Mouse (Mus musculus) Patski (cell line): Measurements from ENCODE around the gene Clmn. TPM values are rescaled to one million over a fixed set of nuclear protein-coding genes. Genes with fewer than 3 reads are reported as not detected.

Experiments
- ATAC-seq: fragments of 100-300 bp; one replicate; pipeline ENCODE4 v1.8.0; 2021
- CTCF ChIA-PET: fragments of 350-600 bp; sonication (Branson Sonifier 250); formaldehyde crosslinking; loops from one replicate; lab custom pipeline; 2022; ENCODE audit warnings: inconsistent platforms; lab: Charles Lee
- POLR2A ChIA-PET: fragments of 350-600 bp; sonication (Branson Sonifier 250); formaldehyde crosslinking; loops from one replicate; lab custom pipeline; 2022; ENCODE audit warnings: antibody characterized with exemption, inconsistent platforms; lab: Charles Lee
- DNase-seq: peaks from one replicate; pipeline ENCODE4 v3.0.0-alpha.2; 2011; ENCODE audit warnings: low read depth, low spot score
- H3K27me3 ChIP-seq: fragments of 371-371 bp; one replicate; pipeline ENCODE4 v1.5.1; 2021
- CTCF ChIP-seq: fragments of 100-300 bp; IDR thresholded peaks from one replicate; pipeline ENCODE4 v1.5.1; 2021
- in situ Hi-C: fragments of 300-500 bp; cut with MboI; formaldehyde crosslinking; loops from 3 replicates; pipeline ENCODE4 v1.11.1; 2018; ENCODE audit warnings: low pct_unique_long_range_greater_than_20kb, mixed read lengths
- polyA plus RNA-seq: library from polyadenylated mRNA; unstranded; gene quantifications from one replicate; pipeline ENCODE4 v1.2.3, GENCODE M21; 2021

Gene Clmn
- polyA plus RNA-seq, 1 experiment from 2014 or later: 43.8 TPM

DNA sequence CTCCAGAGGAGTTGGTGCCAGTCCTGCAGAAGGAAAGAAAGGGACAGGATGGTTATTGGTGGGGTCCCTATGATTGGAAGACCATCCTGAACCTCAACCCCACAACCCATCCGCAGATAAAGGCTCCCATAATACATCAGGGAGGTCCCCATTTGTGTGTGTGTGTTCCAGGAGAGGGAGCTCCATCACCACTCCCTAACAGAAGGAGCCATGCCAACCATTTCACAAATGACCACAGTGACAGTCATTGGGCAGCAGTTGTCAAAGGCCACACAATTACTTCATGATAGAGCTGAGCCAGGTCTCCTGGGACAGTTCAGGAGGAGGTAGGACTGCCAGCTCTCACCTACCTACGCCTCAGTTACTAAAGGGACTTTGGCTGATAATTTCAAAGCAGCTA lies 92.9 kb downstream of the Clmn start:
- ChIA-PET CTCF (interaction anchor here (2.6 kb wide), 1 partner anchor 168 kb away, joined by 8 read pairs; no protein-coding TSS in a partner anchor), POLR2A (no interaction called here)
- in situ Hi-C loops: no loop called here
- DNase-seq (no peak), ATAC-seq (no peak)
- H3K27me3 ChIP-seq: no peaks in the 10 kb centered on the region
- TF ChIP-seq CTCF: no peak

DNA sequence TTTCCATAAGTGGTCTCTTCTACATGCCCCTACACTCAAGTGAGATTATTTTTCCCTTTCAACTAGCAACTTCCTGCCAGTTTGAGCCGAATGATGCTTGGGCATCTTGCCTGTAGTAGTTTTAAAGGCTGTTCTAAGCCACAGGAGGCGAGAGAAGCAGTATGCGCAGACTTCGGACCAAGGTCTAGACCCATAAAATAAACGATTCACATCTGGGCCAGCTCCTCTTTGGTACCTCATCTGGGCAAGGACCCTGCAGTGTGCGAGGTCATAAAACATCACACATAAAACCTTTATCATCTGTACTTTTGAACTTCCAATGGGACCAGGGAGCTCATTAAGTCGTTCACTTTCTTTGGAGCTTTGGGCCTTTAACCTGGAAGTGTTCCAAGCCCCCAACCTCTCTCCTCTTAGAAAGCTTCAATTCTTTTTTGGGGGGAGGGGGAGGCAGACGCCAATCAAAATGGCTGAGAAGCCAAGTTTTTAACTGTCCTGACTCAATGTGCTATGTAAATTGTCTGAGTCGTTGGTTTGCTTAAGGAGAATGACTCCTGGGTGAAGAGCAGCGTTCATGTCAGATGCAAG lies 95.6 kb downstream of the Clmn start:
- ATAC-seq: no peak
- ChIA-PET CTCF (interaction anchor here (0.9 to 1.2 kb wide), 2 partner anchors 28 to 60 kb away, joined by 3 read pairs; no protein-coding TSS in a partner anchor), POLR2A (no interaction called here)
- DNase-seq: no peak
- in situ Hi-C loops: no loop called here
- TF ChIP-seq CTCF: no peak
- H3K27me3 ChIP-seq: no peaks in the 10 kb centered on the region

- CTCF ChIA-PET: interaction anchor here (0.6 to 1.6 kb wide), 5 partner anchors 10 to 341 kb away, joined by 3 to 4 read pairs (median 3); no protein-coding TSS in a partner anchor
- in situ Hi-C loops: no loop called here
- ATAC-seq (no peak), DNase-seq (no peak)
- POLR2A ChIA-PET: no interaction called here
- TF ChIP-seq CTCF: no peak
- H3K27me3 ChIP-seq: no peaks in the 10 kb centered on the region
Observed at GRCm38 (mm10) chr12:104767183-104767582, 97.7 kb downstream of the Clmn start.

- DNase-seq (no peak), ATAC-seq (no peak)
- ChIA-PET POLR2A (no interaction called here), CTCF (no interaction called here)
- in situ Hi-C loops: no loop called here
- no peak for TF ChIP-seq CTCF
- H3K27me3 ChIP-seq: no peaks in the 10 kb centered on the region
Observed at GRCm38 (mm10) chr12:104765761-104766160, 99.1 kb downstream of the Clmn start.

DNA sequence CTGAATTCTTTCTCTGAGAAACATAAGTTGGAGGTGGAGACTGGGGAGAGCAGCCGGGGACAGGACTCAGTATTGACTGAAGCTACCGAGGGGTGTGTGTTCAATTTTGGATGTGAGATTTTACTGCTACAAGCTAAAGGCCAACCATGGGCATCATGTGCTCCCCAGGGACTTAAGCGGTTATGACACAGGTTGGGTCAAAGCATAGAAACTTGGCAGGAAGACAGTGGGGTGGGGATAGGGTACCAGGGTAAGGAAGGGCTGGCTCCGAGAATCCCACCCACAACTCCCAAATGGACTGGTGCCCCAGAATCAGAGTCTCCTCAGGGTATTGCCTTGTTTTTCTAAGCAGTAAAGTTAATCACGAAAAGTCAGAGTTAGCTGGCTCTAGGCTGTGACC lies 99.8 kb downstream of the Clmn start:
- no peak for TF ChIP-seq CTCF
- DNase-seq (no peak), ATAC-seq (no peak)
- in situ Hi-C loops: no loop called here
- ChIA-PET POLR2A (no interaction called here), CTCF (no interaction called here)
- H3K27me3 ChIP-seq: no peaks in the 10 kb centered on the region

GRCm38 (mm10) chr12:104763918-104764317 lies 101.0 kb downstream of the Clmn start:
- CTCF ChIA-PET: interaction anchor here (1.5 kb wide), 1 partner anchor 10 kb away, joined by 3 read pairs; no protein-coding TSS in a partner anchor

DNA sequence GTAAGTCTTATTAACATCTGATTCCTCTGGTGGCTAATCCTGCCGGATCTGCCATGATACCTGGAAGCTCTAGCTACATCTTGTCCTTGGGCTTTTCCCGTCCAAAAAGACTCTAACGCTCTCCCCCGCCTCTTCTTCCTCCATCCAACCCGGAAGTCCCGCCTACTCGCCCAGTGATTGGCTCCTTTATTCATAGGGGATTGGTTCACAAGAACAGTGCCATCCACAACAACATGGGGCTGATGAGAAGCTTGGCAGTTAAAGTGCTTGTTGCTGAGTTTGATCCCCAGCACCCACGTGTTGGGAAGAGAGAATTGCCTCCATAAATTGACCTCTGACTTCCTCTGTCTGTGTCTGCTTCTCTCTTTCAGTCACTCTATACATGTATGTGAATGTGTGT lies 103.5 kb downstream of the Clmn start:
- ATAC-seq (no peak), DNase-seq (no peak)
- no peak for TF ChIP-seq CTCF
- in situ Hi-C loops: no loop called here
- no peaks in the 10 kb centered on the region for H3K27me3 ChIP-seq
- POLR2A ChIA-PET: interaction anchor here (0.6 kb wide), 1 partner anchor 13 kb away, joined by 3 read pairs; no protein-coding TSS in a partner anchor
- CTCF ChIA-PET: interaction anchor here (1.7 kb wide), 1 partner anchor 58 kb away, joined by 4 read pairs; no protein-coding TSS in a partner anchor

More at GRCm38 (mm10) chr12:104763918-104764317, 101.0 kb downstream of the Clmn start:
- POLR2A ChIA-PET: no interaction called here
- TF ChIP-seq CTCF: no peak
- in situ Hi-C loops: no loop called here
- ATAC-seq: no peak
- no peak for DNase-seq
- H3K27me3 ChIP-seq: no peaks in the 10 kb centered on the region

DNA sequence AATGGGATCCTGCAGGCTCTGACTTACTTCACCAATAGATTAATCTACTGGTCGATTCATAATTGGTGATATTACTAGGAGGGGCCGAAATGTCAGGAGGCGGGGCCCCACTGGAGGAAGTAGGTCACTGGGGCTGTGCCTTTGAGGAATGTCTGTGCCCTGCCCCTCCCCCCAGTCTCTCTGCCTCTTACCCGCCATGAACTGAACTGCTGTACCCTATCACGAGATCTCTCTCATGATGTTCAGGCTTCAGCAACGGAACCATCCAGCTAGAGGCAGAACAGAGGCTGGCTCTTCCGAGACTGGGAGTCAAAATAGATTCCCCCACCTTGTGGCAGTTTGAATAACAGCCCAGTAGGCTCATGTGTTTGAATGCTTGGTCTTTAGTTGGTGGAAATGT lies 106.8 kb downstream of the Clmn start:
- ATAC-seq (no peak), DNase-seq (no peak)
- TF ChIP-seq CTCF: no peak
- ChIA-PET CTCF (no interaction called here), POLR2A (no interaction called here)
- H3K27me3 ChIP-seq: no peaks in the 10 kb centered on the region
- in situ Hi-C loops: no loop called here

DNA sequence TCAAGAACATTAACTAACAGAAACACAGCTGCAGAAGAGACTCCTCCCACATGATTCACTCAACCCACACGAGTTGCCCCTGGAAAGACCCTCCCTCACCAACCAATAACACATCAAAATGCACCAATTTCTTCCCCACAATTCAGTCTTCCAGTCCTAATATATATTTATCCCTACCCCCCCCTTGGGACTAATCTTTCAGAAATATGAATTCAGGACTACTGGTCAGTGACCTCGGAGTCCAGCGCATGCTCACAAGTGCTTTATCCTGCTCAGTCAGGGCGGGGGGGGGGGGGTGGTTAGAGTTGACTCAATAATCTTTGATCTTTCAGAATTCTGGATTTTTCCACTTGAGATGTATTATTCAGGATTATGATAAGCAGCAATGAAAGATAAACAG lies 111.2 kb downstream of the Clmn start:
- TF ChIP-seq CTCF: no peak
- DNase-seq (no peak), ATAC-seq (no peak)
- in situ Hi-C loops: no loop called here
- ChIA-PET CTCF (interaction anchor here (1.3 kb wide), 2 partner anchors 10 to 13 kb away, joined by 3 read pairs; no protein-coding TSS in a partner anchor), POLR2A (no interaction called here)
- H3K27me3 ChIP-seq: no peaks in the 10 kb centered on the region

- no peak for TF ChIP-seq CTCF
- H3K27me3 ChIP-seq: no peaks in the 10 kb centered on the region
- in situ Hi-C loops: no loop called here
- ATAC-seq (peak; percentile 90), DNase-seq (peak; percentile 60)
- POLR2A ChIA-PET: no interaction called here
- CTCF ChIA-PET: no interaction called here
Observed at GRCm38 (mm10) chr12:104751814-104752765, 112.8 kb downstream of the Clmn start, which contains the start of gene Dicer1. Dicer1 (minus strand) TSS chr12:104751952.
